Mouse (Mus musculus): ENCODE data around the gene Nus1.

Nus1 gene

DNA sequence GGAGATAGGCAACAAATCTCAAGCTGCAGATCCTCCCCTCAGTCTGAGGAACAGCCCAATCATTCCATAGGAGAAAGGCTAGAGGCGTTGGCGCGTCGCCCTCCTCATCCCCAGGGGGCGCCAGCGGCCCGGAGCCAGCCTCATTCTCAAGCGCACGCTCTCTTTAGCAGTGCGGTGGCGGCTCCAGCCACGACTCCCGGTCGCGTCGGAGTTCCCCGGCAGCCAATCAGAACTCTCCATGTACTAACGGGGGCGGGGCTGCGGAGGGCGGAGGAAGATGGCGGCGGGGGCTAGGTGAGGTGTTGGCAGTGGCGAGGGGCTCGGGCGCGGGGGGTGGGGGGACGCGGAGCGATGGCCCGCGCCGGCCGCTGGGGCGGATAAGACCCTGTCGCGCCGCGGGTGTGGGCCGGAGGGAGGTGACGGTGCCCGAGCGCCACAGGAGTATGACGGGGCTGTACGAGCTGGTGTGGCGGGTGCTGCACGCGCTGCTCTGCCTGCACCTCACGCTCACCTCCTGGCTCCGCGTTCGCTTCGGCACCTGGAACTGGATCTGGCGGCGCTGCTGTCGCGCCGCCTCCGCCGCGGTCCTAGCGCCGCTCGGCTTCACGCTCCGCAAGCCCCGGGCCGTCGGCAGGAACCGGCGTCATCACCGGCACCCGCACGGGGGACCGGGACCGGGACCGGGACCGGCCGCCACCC is at the start of gene Nus1:
Nus1 (plus strand) TSS at position 249 of the 699 bp plus-strand sequence.
- DNase-seq (ENCODE audit: low read depth, low spot score) = peak; percentile 98

GRCm38 (mm10) chr10:52368376-52368775 is 49.0 kb upstream of the Nus1 start:
- no peak for DNase-seq (ENCODE audit: low read depth, low spot score)

DNA sequence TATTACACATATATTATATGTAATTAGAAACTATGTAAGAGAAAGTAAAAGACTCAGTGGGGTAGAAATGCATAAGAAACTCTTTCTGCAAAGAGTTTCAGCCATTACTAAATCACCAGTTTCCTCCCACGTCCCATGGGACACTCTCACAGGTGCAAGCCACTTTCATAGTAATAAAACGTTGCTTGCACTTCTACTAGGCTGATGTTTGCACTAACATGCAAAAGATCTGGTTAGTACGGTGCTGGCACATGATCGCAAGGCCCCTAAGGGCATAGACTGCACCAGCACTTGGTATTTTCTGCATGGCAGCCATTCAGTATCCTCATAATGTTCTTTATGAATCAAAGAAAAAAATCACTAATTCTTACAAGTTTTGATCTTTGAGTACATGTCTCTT is 43.5 kb upstream of the Nus1 start:
- DNase-seq (ENCODE audit: low read depth, low spot score) = no peak

GRCm38 (mm10) chr10:52374651-52375050 is 42.7 kb upstream of the Nus1 start:
- DNase-seq (ENCODE audit: low read depth, low spot score) = no peak

DNA sequence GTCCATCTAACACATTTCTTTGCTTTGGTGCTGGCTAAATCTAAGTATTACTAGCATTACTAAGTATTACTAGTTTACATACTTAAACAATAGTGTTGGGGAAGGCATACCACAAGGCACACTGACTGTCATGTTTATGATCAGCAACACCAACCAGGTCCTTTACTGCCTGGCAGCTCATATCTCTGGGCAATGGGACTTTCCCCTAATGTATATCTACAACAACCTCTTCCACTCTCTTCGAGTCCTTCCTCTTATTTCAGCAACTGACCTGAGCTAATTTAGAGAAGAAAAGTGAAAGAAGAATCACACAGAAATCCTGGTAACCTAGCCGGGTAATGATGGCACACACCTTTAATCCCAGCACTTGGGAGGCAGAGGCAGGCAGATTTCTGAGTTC is 40.9 kb upstream of the Nus1 start:
- DNase-seq (ENCODE audit: low read depth, low spot score) = no peak

DNA sequence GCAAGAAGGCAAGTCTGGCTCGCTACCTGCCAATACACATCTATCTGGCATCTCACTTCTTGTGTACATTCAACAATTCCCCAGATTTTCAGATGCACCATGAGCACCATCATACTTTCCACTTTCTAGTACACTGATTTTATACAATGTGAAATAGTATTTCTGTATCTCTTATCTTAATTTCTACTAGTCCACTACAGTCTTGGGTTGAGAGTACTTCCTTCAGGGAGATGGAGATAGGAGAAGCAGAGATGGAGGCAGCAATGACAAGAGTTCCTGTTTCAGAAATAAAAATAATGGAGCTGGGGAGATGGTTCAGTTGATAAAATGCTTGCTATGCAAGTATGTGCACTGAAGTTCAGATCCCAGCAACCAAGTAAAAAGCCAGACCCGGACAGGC is 39.5 kb upstream of the Nus1 start:
- no peak for DNase-seq (ENCODE audit: low read depth, low spot score)

- DNase-seq (ENCODE audit: low read depth, low spot score) = peak; percentile 54
Measured at GRCm38 (mm10) chr10:52381321-52381801, 36.0 kb upstream of the Nus1 start.

GRCm38 (mm10) chr10:52381845-52382591 is 35.3 kb upstream of the Nus1 start, which contains the start of gene Gopc:
Gene Gopc (minus strand): TSS chr10:52382124.
- peak; percentile 98 for DNase-seq (ENCODE audit: low read depth, low spot score)

- no peak for DNase-seq (ENCODE audit: low read depth, low spot score)
Measured at GRCm38 (mm10) chr10:52383022-52383421, 34.3 kb upstream of the Nus1 start.

GRCm38 (mm10) chr10:52383522-52383921 is 33.8 kb upstream of the Nus1 start:
- no peak for DNase-seq (ENCODE audit: low read depth, low spot score)

DNA sequence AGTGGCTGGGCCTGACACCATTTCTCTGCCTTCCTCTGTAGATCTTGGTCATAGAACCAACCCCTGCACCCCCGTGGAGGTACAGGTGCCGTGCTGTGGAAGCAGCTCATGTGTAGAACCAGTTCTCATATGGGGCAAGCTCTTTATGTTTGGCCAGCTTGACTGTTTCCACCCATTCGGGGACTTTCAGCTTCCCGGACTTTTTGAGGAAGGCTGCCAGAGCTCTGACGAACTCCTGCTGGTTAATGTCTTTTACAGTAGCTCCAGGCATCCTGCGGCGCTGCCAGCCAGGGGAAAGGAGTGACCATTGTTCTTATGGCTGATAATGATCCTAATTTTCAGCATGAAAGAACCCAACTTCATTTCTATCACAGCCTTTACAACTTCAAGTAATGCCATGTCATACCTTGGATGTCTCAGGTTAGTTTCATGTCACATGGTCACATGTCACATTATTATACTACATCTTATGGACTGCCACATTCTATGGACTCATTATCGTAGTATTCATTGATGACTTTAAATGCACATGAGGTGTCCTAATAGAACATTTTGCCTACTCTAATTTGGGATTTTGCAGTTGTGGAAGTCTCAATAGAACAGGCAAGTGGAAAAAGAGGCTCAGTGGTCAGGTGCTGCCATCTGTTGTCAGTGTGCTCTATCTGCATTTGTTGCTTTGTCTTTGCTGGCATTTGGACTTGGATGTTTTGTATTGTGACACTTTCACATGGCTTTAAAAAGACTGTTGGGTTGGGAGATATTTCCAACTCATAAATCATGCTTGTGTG is 32.3 kb upstream of the Nus1 start:
- peak; percentile 65 for DNase-seq (ENCODE audit: low read depth, low spot score)

GRCm38 (mm10) chr10:52387192-52387591 is 30.2 kb upstream of the Nus1 start:
- DNase-seq (ENCODE audit: low read depth, low spot score) = no peak

GRCm38 (mm10) chr10:52388922-52389430 is 28.4 kb upstream of the Nus1 start, which contains the start of gene Nepn:
Gene Nepn (plus strand): TSS chr10:52388972.
- DNase-seq (ENCODE audit: low read depth, low spot score) = no peak

- no peak for DNase-seq (ENCODE audit: low read depth, low spot score)
Measured at GRCm38 (mm10) chr10:52389438-52389837, 27.9 kb upstream of the Nus1 start.

DNA sequence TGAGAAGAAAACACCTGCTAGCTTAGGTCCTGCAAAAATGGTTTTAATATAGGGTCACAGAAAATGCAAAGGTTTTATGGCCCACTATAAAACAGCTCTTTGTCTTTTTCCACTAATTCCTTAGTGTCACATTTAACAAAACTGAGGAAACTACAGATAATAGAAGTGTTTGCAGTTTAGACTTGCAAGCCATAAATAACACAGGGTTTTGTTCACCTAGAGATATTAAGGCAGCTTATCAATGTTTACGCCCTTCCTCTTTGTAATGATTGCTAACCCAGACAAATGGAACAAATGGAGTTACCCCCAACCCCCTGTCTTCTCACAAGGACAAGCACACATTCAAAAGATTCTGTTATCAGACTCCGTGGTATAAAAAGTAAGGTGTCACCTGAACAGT is 26.1 kb upstream of the Nus1 start:
- DNase-seq (ENCODE audit: low read depth, low spot score) = no peak

GRCm38 (mm10) chr10:52396647-52397046 is 20.7 kb upstream of the Nus1 start:
- DNase-seq (ENCODE audit: low read depth, low spot score) = no peak

DNA sequence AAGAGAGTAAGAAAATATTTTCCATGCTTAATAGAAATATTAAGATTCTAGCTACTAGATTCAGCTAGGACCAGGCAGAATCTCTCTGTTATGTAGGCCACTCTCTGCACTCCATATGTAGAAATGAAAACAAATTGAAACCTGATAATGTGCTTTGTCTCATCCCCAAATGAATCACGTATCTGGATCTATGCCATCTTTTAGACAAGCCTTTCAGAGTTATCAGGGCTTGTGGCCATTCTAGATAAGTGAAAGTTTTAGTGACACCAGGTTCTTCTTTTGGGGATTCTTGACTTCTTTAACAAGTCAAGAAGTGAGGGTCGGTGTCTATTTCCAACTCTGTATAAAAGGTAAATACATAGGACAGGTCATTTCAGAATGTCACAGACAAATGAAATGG is 18.6 kb upstream of the Nus1 start:
- DNase-seq (ENCODE audit: low read depth, low spot score) = no peak

DNA sequence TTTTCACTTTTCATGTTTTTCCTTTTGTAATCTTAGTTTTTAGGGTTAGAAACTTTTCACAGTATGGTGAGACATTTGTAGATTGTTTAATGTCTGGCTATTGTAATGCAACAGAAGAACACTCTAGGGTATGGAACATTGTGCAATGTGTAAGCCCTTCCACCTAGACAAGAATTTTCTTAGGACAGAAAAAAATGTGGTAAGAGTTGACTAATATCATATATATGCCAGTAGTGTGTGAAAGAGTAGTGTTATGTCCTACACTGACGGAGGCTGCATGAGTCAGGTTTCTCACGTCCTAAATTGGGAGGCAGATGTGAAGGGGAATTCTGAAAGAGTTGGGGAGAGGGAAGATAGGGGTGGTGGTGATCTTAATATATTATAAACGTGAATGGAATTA is 17.6 kb upstream of the Nus1 start:
- no peak for DNase-seq (ENCODE audit: low read depth, low spot score)

DNA sequence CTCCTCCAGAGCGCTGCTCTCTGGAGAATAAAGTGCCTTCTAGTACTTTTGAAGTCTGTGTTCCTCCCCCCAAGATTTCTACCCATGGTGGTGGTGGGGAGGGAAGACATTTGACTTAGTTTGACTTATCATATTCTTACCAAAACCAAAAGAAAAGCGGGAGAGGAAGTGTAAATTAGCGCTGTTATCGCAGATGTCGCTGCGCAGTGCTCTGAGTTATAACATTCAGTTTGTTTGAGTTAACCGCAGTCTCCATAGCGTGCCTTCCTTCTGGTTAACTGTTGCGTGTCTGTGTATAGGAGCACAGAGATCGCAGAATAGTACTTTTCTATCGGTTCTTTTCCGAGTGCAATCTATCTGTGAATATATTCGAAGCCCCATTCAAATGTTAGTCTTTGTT is 12.2 kb upstream of the Nus1 start:
- DNase-seq (ENCODE audit: low read depth, low spot score) = no peak

DNA sequence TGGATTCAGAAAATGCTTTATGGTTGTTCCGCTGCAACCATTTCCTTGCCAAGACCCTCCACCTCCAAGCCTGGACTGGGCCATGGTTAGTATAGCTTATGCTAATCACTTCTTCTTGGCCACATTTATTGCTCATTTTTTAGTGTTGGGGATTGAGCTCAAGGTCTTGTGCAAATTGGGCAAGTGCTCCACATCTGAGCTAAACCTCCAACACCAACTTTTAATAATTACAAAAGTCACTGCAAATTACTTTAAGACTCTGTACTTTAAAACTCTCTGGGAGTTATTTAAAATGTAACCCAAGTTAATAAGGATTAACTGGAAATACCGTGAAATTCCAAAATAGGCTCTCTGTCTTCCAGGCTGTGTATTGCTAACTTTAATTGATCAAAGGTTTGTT is 9.8 kb upstream of the Nus1 start:
- no peak for DNase-seq (ENCODE audit: low read depth, low spot score)

GRCm38 (mm10) chr10:52415020-52415419 is 2.3 kb upstream of the Nus1 start:
- no peak for DNase-seq (ENCODE audit: low read depth, low spot score)

GRCm38 (mm10) chr10:52416458-52416857 is 889 bp upstream of the Nus1 start:
- DNase-seq (ENCODE audit: low read depth, low spot score) = no peak
